Mouse (Mus musculus) bone marrow, adult 2 months (tissue): ENCODE measurements around the gene Gm45837. TPM values are rescaled to one million over a fixed set of nuclear protein-coding genes. Genes with fewer than 3 reads are reported as not detected.

Source experiments
- H3K27ac ChIP-seq: fragments of 200-500 bp; 2 replicates; pipeline ENCODE4 v1.5.1; 2012; ENCODE audit warnings: low read depth, mild to moderate bottlenecking, control low read depth, inconsistent platforms, low read length; ENCODE audit not compliant: control insufficient read depth, poor library complexity, insufficient read depth
- H3K4me1 ChIP-seq: fragments of 200-500 bp; 2 replicates; pipeline ENCODE4 v1.6.1; 2011; ENCODE audit warnings: low read length; ENCODE audit not compliant: control insufficient read depth, insufficient read depth
- H3K4me3 ChIP-seq: fragments of 200-500 bp; replicated peaks from 2 replicates; pipeline ENCODE3; 2011; ENCODE audit warnings: mild to moderate bottlenecking, low read depth, low read length, control low read depth; ENCODE audit not compliant: control insufficient read depth
- CTCF ChIP-seq: fragments of 200-500 bp; IDR thresholded peaks from 2 replicates; pipeline ENCODE4 v1.5.1; 2011; ENCODE audit warnings: low read length, control low read depth; ENCODE audit not compliant: control insufficient read depth, insufficient read depth
- POLR2A ChIP-seq: fragments of 200-500 bp; IDR thresholded peaks from 2 replicates; pipeline ENCODE4 v1.6.1; 2011; ENCODE audit warnings: low read depth, mild to moderate bottlenecking, control low read depth, low read length, borderline replicate concordance; ENCODE audit not compliant: control insufficient read depth
- WGBS: fragments of 180-500 bp; shearing (Covaris S2); methylation state at CpG from one replicate; pipeline ENCODE4 v1.1.7; 2018; 5-methylcytosine and 5-hydroxymethylcytosine counted together
- polyA plus RNA-seq: library from polyadenylated mRNA; stranded (reverse); fragments of >200 nt; gene quantifications from 2 replicates; pipeline ENCODE4 v1.2.4, GENCODE M21; 2011; ENCODE audit warnings: low replicate concordance; ENCODE audit not compliant: missing spikeins, insufficient read depth, insufficient read length

Gm45837 gene
- polyA plus RNA-seq, 1 experiment = 43.8 TPM

- Histone ChIP-seq H3K27ac (no peak overlapping the region), H3K4me1 (peaks cover 2% of the 10 kb centered on the region), H3K4me3 (no peak overlapping the region)
- WGBS = 7% methylated on average over 27 of the region's 27 CpGs
- TF ChIP-seq CTCF (no peak), POLR2A (no peak)
These were observed 8.5 kb downstream of the Gm45837 start for GRCm38 (mm10) chr7:101419013-101419770.

GRCm38 (mm10) chr7:101421529-101421928, 10.8 kb downstream of the Gm45837 start, which contains the start of gene Pde2a:
Pde2a (plus strand) TSS chr7:101421691.
- 23% methylated on average over 6 of the region's 6 CpGs for WGBS
- Histone ChIP-seq H3K27ac (no peak within 1 kb of the TSS), H3K4me3 (no peak within 1 kb of the TSS), H3K4me1 (no peaks in the 10 kb centered on the region)
- TF ChIP-seq POLR2A (no peak), CTCF (no peak)

- TF ChIP-seq CTCF (no peak), POLR2A (no peak)
- Histone ChIP-seq H3K27ac (no peak overlapping the region), H3K4me3 (no peak overlapping the region), H3K4me1 (no peaks in the 10 kb centered on the region)
- WGBS = 54% methylated on average over 3 of the region's 3 CpGs
These were observed 11.4 kb downstream of the Gm45837 start for GRCm38 (mm10) chr7:101422069-101422468.

- H3K4me1 ChIP-seq = no peaks in the 10 kb centered on the region
- TF ChIP-seq POLR2A (no peak), CTCF (no peak)
- WGBS = 68% methylated on average over 8 of the region's 8 CpGs
- no peak overlapping the region for H3K27ac ChIP-seq
- H3K4me3 ChIP-seq = no peak overlapping the region
These were observed 12.0 kb downstream of the Gm45837 start for GRCm38 (mm10) chr7:101422646-101423045.

GRCm38 (mm10) chr7:101423970-101424369, 13.3 kb downstream of the Gm45837 start:
- no peak for TF ChIP-seq POLR2A
- TF ChIP-seq CTCF = no peak
- WGBS = 80% methylated on average over 6 of the region's 6 CpGs
- Histone ChIP-seq H3K27ac (no peak overlapping the region), H3K4me1 (no peaks in the 10 kb centered on the region), H3K4me3 (no peak overlapping the region)

- WGBS = 63% methylated on average over 8 of the region's 8 CpGs
- Histone ChIP-seq H3K27ac (no peak overlapping the region), H3K4me1 (no peaks in the 10 kb centered on the region; the same call in none of the 2 replicates), H3K4me3 (no peak overlapping the region)
- TF ChIP-seq POLR2A (no peak), CTCF (no peak)
These were observed 16.0 kb downstream of the Gm45837 start for GRCm38 (mm10) chr7:101426692-101427091.

- Histone ChIP-seq H3K4me1 (no peaks in the 10 kb centered on the region; the same call in none of the 2 replicates), H3K4me3 (no peak overlapping the region), H3K27ac (no peak overlapping the region)
- peak; percentile 86 for TF ChIP-seq CTCF
- no peak for TF ChIP-seq POLR2A
- 10% methylated on average over 2 of the region's 2 CpGs for WGBS
These were observed 17.1 kb downstream of the Gm45837 start for GRCm38 (mm10) chr7:101427736-101428135.

- 80% methylated on average over 6 of the region's 6 CpGs for WGBS
These were observed 24.4 kb downstream of the Gm45837 start for GRCm38 (mm10) chr7:101435038-101435437.

GRCm38 (mm10) chr7:101437876-101438275, 27.2 kb downstream of the Gm45837 start:
- H3K4me1 ChIP-seq = no peaks in the 10 kb centered on the region
- TF ChIP-seq POLR2A (no peak), CTCF (no peak)
- WGBS = 20% methylated on average over 1 of the region's 1 CpGs

More at GRCm38 (mm10) chr7:101435038-101435437, 24.4 kb downstream of the Gm45837 start:
- Histone ChIP-seq H3K4me1 (no peaks in the 10 kb centered on the region; the same call in none of the 2 replicates), H3K27ac (no peak overlapping the region), H3K4me3 (no peak overlapping the region)
- no peak for TF ChIP-seq POLR2A
- TF ChIP-seq CTCF = no peak

More at GRCm38 (mm10) chr7:101437876-101438275, 27.2 kb downstream of the Gm45837 start:
- Histone ChIP-seq H3K27ac (no peak overlapping the region), H3K4me3 (no peak overlapping the region)
